Mouse (Mus musculus) erythroblast, embryonic 14.5 days (primary cell): ENCODE measurements around the gene Zfand3. TPM values are rescaled to one million over a fixed set of nuclear protein-coding genes. Genes with fewer than 3 reads are reported as not detected.

Experiments used
- H3K27me3 ChIP-seq: 2 replicates; pipeline ENCODE4 v1.6.1; 2012; ENCODE audit warnings: inconsistent platforms; ENCODE audit not compliant: control insufficient read depth
- H3K36me3 ChIP-seq: 2 replicates; pipeline ENCODE4 v1.6.1; 2012; ENCODE audit warnings: mild to moderate bottlenecking, inconsistent platforms; ENCODE audit not compliant: control insufficient read depth
- H3K4me1 ChIP-seq: 2 replicates; pipeline ENCODE4 v1.6.1; 2012; ENCODE audit warnings: inconsistent platforms; ENCODE audit not compliant: control insufficient read depth
- H3K4me3 ChIP-seq: replicated peaks from 2 replicates; pipeline ENCODE3; 2012; ENCODE audit warnings: moderate library complexity, mild to moderate bottlenecking, inconsistent platforms
- H3K9me3 ChIP-seq: 2 replicates; pipeline ENCODE4 v1.6.1; 2012; ENCODE audit warnings: low read length, inconsistent platforms, mixed read lengths; ENCODE audit not compliant: control insufficient read depth
- GATA1 ChIP-seq: IDR thresholded peaks from 2 replicates; pipeline ENCODE4 v1.6.1; 2012; ENCODE audit warnings: low read length, inconsistent platforms, mixed read lengths
- TAL1 ChIP-seq: IDR thresholded peaks from 3 replicates; pipeline ENCODE4 v1.6.1; 2012; ENCODE audit warnings: low read length, inconsistent platforms, mixed read lengths
- polyA plus RNA-seq: library from polyadenylated mRNA; stranded (reverse); fragments of >175 nt; gene quantifications from 2 replicates; pipeline ENCODE4 v1.2.3, GENCODE M21; 2012

The Zfand3 gene
- polyA plus RNA-seq, 1 experiment: 9.6 TPM

DNA sequence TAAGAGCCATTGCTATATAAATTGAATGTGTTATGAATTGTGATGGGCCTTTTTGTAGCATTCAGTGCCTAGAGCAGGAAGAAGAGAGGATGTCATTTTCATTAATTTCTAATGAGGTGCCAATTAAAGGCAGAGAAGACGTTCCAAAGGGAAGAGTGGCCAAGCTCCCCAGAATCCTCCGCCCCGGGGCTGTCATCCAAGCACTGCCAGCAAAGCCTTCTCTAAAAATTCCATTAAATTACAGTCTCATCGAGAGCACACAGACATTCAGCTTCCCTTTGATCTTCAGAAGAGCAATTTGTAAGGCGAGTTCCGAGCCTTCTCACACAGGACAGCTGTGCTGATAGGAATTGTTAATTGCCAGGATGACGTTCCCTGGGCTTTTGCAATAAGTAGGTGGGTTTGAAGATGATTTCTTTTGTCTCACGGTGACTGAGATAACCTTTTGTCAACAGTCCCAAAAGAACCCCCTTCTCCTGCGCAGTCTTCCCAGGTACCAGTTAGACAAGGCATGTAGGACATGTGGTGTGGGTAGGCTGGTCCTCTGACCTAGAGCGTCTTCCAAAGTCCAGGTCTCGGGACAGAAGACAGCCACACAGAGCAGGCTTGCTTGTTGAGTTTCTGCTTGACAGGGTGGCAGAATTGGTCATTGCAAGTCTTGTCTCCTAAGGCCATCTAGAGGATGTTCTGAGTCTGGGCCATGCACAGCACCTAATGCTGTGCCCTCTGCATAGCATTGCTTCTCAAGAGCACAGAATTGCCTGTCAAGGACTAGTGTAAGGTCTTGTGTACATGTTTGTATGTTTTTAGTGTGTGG, 190.3 kb downstream of the Zfand3 start:
- TF ChIP-seq TAL1: no peak
- no peak for TF ChIP-seq GATA1
- Histone ChIP-seq H3K36me3 (peaks cover 42% of the 10 kb centered on the region), H3K27me3 (no peaks in the 10 kb centered on the region), H3K4me3 (no peak overlapping the region), H3K4me1 (no peaks in the 10 kb centered on the region), H3K9me3 (no peaks in the 10 kb centered on the region)

DNA sequence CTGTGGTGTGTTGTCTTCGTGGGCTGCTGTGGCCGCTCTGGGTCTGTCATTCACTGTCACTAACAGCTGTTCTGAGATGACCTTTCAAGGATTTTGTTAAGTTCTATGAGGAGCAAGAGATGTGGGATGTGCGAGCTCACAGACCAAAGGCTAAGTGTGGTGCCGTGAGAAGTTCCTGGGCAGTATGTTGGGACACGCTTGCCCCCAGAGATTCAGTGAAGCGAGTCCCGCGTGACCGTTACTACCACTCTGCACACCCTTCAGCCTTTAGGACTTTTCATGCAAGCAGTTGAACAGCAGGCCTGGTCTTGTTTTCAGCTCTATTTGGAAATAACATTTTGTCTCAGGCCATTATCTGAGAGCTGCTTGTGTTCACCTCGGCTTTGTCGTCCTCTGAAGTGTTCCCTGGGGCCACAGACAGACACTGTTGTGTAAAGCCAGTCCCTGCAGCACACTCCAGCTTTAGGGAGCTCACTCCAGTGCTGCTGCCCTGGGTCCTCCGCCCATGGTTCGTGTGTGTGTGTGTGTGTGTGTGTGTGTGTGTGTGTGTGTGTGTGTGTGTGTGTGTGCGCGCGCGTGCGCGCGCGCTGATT, 191.2 kb downstream of the Zfand3 start:
- Histone ChIP-seq H3K9me3 (no peaks in the 10 kb centered on the region), H3K36me3 (peaks cover 44% of the 10 kb centered on the region), H3K4me1 (no peaks in the 10 kb centered on the region), H3K27me3 (no peaks in the 10 kb centered on the region), H3K4me3 (no peak overlapping the region)
- TF ChIP-seq TAL1 (no peak), GATA1 (no peak)

DNA sequence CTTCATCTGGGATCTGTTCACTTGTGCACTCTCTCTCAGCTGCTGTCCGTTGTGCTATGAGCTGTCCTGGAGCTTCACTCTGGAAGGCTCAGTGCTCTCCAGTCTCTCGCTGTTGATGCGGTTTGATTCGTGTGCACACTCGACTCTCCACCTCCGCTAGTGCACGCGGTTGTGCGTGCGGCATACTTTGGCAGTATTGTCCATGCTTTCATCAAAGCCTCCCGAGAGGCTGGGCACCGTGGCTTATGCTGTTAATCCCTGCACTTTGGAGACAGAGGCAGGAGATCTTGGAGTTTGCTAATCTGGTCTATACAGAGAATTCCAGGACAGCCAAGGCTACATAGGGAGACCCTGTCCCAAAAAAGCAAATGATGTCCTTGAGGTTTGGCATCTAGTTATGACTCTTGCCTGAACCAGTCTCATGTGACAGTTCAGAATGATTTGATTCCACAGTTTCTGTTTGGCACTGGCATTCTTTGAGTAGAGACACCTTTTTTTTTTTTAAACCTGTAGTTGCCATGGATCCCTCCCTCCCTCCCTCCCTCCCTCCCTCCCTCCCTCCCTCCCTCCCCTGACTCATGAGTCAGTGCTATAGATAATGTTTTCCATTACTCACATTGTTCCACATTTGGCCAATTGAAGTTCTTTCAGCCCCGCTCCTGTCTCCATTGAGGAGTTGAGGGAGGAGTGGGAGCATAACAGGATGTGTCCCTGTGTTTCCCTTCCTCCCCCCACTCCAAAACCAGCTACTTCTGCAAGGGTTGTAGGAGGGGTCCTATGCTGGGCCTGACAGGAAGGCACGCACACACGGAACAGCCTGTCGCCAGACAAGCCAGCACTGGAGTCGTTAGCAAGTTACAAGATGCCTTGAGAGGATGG, 192.1 kb downstream of the Zfand3 start:
- Histone ChIP-seq H3K9me3 (no peaks in the 10 kb centered on the region), H3K4me3 (no peak overlapping the region), H3K4me1 (no peaks in the 10 kb centered on the region), H3K36me3 (peaks cover 44% of the 10 kb centered on the region), H3K27me3 (no peaks in the 10 kb centered on the region)
- TF ChIP-seq GATA1: no peak
- TF ChIP-seq TAL1: no peak

DNA sequence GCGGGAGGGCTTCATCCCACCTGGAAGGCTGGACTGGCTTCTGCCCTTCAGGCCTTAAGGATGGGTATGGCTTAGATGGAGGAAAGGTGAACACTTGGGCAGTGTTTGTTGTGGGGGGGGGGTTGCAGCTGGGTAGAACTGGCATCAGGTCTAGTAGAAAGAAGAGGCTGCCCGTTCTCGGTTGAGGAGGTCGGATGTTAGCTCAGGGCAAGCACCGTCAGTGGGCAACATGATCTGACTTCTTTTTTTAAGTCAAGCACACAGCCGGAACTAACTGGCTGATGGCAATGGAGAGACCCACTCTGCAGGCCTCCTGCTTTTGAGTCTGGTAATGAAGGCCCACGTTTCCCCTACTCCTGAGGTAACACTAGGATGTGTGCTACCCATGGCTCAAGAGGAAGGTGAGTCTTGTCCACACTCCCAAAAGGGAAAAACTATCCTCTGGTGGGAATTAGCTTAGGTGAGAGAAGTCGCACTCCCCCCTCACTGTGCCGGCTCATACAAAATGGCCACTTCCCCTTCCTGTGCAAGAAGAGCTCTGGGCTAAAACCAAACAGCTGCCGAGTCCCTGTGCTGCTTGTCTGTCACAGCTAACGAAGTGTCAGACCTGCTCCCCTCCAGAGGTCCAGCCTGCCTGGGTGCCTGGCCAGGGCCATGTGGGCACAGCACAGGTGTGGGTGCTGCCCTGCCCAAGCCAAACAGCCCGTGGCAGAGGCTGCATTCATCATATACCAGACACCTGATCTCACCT, 192.9 kb downstream of the Zfand3 start:
- no peaks in the 10 kb centered on the region for H3K9me3 ChIP-seq
- TF ChIP-seq TAL1 (no peak), GATA1 (no peak)
- H3K4me3 ChIP-seq: no peak overlapping the region
- peaks cover 38% of the 10 kb centered on the region for H3K36me3 ChIP-seq
- H3K4me1 ChIP-seq: no peaks in the 10 kb centered on the region
- no peaks in the 10 kb centered on the region for H3K27me3 ChIP-seq

DNA sequence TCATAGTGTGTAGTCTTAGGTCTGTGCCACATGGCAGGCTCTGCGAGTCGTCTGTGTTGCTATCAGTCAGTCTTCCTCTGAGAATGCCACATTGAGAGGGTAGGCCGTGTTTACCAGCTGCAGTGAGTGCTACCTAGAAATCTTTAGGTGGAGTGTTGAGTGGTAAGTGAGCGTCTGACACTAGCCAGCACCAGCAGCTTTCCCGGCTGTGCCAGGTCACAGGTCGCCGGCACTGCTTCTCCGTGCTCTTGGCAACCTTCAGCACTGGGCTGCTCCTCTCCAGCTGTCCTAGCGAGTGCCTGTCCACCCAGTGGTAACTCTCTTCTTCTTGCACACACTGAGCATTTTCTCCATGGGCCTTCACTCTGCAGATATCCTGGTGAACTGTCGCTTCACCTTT, 193.9 kb downstream of the Zfand3 start:
- Histone ChIP-seq H3K36me3 (peaks cover 31% of the 10 kb centered on the region), H3K27me3 (no peaks in the 10 kb centered on the region), H3K4me3 (no peak overlapping the region), H3K4me1 (no peaks in the 10 kb centered on the region), H3K9me3 (no peaks in the 10 kb centered on the region)
- no peak for TF ChIP-seq TAL1
- no peak for TF ChIP-seq GATA1

DNA sequence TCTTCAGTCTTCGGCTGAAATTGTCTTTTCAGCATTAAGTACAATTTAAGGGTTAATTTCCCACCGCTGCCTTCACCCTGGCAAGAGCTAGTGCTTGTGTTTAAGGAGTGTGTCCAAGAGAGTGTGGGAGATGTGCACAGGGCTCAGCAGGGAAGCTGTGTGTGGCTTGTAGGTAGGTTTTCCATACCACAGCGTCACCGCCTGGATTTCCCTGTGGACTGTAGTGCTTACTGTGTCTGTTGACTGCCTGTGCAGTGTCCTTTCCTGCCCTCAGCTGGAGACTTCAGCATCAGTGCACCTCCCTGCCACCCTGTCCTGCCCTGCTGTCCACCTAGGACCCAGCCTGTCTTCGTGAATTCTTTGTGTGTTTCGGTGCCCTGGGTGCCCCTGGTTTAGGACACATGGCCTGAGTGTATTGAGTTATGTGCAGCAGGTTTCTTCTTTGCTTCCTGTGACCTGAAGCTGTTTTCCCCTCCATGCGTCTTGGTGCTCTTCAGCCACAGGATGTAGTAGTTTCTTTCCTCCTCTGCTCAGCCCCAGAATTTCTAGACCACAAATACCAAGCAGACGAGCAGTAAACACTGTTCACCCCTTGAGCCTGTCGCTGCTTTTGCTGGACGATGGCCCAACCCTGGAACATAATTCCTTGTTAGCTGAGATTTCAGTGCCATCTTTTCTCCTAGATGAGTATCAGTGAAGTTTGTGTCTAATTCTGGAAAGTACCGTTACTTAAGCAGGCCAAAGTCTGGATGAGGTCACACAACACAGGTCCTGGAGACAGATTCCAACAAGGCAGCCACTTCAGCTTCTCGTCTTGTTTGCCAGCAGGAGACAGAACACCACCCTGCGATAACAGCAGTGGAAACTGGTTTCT, 195.1 kb downstream of the Zfand3 start:
- TF ChIP-seq TAL1: no peak
- Histone ChIP-seq H3K9me3 (no peaks in the 10 kb centered on the region), H3K36me3 (peaks cover 27% of the 10 kb centered on the region), H3K27me3 (no peaks in the 10 kb centered on the region), H3K4me1 (no peaks in the 10 kb centered on the region), H3K4me3 (no peak overlapping the region)

DNA sequence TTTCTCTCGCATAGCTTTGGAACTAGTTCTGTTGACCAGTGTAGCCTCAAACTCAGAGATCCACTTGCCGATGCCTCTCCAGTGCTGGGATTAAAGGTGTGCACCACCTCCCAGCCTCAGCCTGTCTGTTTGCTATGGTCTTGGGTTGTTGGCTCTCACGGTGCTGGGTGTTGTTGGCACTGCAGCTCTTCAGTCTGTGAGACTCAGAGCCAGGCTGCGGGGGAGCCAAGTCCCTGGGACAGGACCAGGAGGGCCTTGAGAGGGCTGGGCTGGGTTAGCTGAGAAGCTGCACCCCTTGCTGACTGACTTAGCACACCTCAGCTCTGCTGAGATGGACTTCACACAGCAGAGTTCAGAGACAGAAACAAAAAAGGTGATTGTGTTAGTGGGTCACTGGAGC, 195.8 kb downstream of the Zfand3 start:
- Histone ChIP-seq H3K36me3 (peaks cover 22% of the 10 kb centered on the region), H3K4me1 (no peaks in the 10 kb centered on the region), H3K27me3 (no peaks in the 10 kb centered on the region), H3K4me3 (no peak overlapping the region), H3K9me3 (no peaks in the 10 kb centered on the region)
- no peak for TF ChIP-seq GATA1
- no peak for TF ChIP-seq TAL1
